Mouse (Mus musculus) midbrain, embryonic 13.5 days (tissue): ENCODE measurements around the gene Rragc. TPM values are rescaled to one million over a fixed set of nuclear protein-coding genes. Genes with fewer than 3 reads are reported as not detected.

Experiments
- ATAC-seq: fragments of 200-750 bp; cut with Nextera tagmentation; 2 replicates; pipeline ENCODE4 v1.8.0; 2017; ENCODE audit warnings: mild to moderate bottlenecking, moderate TSS enrichment, moderate library complexity
- H3K27ac ChIP-seq: fragments of 300-500 bp; sonication (generic); 2 replicates; pipeline ENCODE4 v1.5.1; 2015; ENCODE audit warnings: inconsistent platforms, mild to moderate bottlenecking, moderate library complexity
- H3K27me3 ChIP-seq: fragments of 300-500 bp; sonication (generic); 2 replicates; pipeline ENCODE4 v1.6.1; 2015; ENCODE audit warnings: mild to moderate bottlenecking, inconsistent platforms
- H3K36me3 ChIP-seq: fragments of 300-500 bp; sonication (generic); 2 replicates; pipeline ENCODE4 v1.6.1; 2015; ENCODE audit warnings: mild to moderate bottlenecking, inconsistent platforms
- H3K4me1 ChIP-seq: fragments of 300-500 bp; sonication (generic); replicated peaks from 2 replicates; pipeline ENCODE4 v1.6.1; 2015; ENCODE audit warnings: inconsistent platforms
- H3K4me2 ChIP-seq: fragments of 300-500 bp; sonication (generic); replicated peaks from 2 replicates; pipeline ENCODE4 v1.6.1; 2015; ENCODE audit warnings: moderate library complexity, mild to moderate bottlenecking, inconsistent platforms
- H3K4me3 ChIP-seq: fragments of 300-500 bp; sonication (generic); replicated peaks from 2 replicates; pipeline ENCODE4 v1.5.1; 2015; ENCODE audit warnings: mild to moderate bottlenecking, inconsistent platforms
- H3K9ac ChIP-seq: fragments of 300-500 bp; sonication (generic); replicated peaks from 2 replicates; pipeline ENCODE4 v1.6.1; 2015; ENCODE audit warnings: mild to moderate bottlenecking, inconsistent platforms
- H3K9me3 ChIP-seq: fragments of 300-500 bp; sonication (generic); 2 replicates; pipeline ENCODE4 v1.6.1; 2016; ENCODE audit warnings: mild to moderate bottlenecking, inconsistent platforms
- WGBS: fragments of 180-500 bp; shearing (Covaris S2); methylation state at CpG from one replicate; pipeline ENCODE4 v1.1.7; 2015; 5-methylcytosine and 5-hydroxymethylcytosine counted together
- polyA plus RNA-seq: library from polyadenylated mRNA; unstranded; fragments of >200 nt; fragmentation: Nextera tagmentation; extraction: Ambion mirVana; gene quantifications from 2 replicates; pipeline ENCODE4 v1.2.1, GENCODE M21; 2015

Rragc gene
- polyA plus RNA-seq = 45.0 and 45.5 TPM in 2 replicates

GRCm38 (mm10) chr4:123916748-123917547, at the start of gene Rragc:
Gene Rragc (plus strand): TSS chr4:123917446.
- H3K9ac ChIP-seq = peak within 1 kb of the TSS; percentile 98
- no peaks in the 10 kb centered on the region for H3K27me3 ChIP-seq
- H3K4me2 ChIP-seq = peak within 1 kb of the TSS; percentile 93
- peak within 1 kb of the TSS; percentile 100 for H3K4me3 ChIP-seq
- H3K27ac ChIP-seq = peak within 1 kb of the TSS; percentile 90
- H3K9me3 ChIP-seq = no peaks in the 10 kb centered on the region
- peaks cover 34% of the 10 kb centered on the region for H3K36me3 ChIP-seq
- peaks cover 33% of the 10 kb centered on the region for H3K4me1 ChIP-seq
- WGBS = 1% methylated on average over 49 of the region's 49 CpGs
- peak; percentile 99 for ATAC-seq

GRCm38 (mm10) chr4:123893726-123894125, 23.5 kb upstream of the Rragc start:
- Histone ChIP-seq H3K4me2 (no peak overlapping the region), H3K27me3 (no peaks in the 10 kb centered on the region), H3K27ac (no peak overlapping the region), H3K4me3 (no peak overlapping the region), H3K36me3 (no peaks in the 10 kb centered on the region), H3K9ac (no peak overlapping the region), H3K9me3 (no peaks in the 10 kb centered on the region), H3K4me1 (no peaks in the 10 kb centered on the region)
- ATAC-seq = no peak
- 93% methylated on average over 5 of the region's 5 CpGs for WGBS

GRCm38 (mm10) chr4:123894295-123894694, 23.0 kb upstream of the Rragc start:
- H3K4me3 ChIP-seq = no peak overlapping the region
- no peaks in the 10 kb centered on the region for H3K9me3 ChIP-seq
- H3K4me2 ChIP-seq = no peak overlapping the region
- no peak overlapping the region for H3K9ac ChIP-seq
- ATAC-seq = no peak
- no peaks in the 10 kb centered on the region for H3K36me3 ChIP-seq
- no peak overlapping the region for H3K27ac ChIP-seq
- no peaks in the 10 kb centered on the region for H3K4me1 ChIP-seq
- 89% methylated on average over 4 of the region's 4 CpGs for WGBS
- H3K27me3 ChIP-seq = no peaks in the 10 kb centered on the region

- ATAC-seq = no peak
- Histone ChIP-seq H3K4me3 (no peak overlapping the region), H3K4me1 (peaks cover 2% of the 10 kb centered on the region; the same call in 1 of the 2 replicates), H3K36me3 (no peaks in the 10 kb centered on the region), H3K27ac (no peak overlapping the region), H3K4me2 (no peak overlapping the region), H3K9ac (no peak overlapping the region), H3K9me3 (no peaks in the 10 kb centered on the region), H3K27me3 (no peaks in the 10 kb centered on the region)
- 11% methylated on average over 5 of the region's 5 CpGs for WGBS
These were observed 18.6 kb upstream of the Rragc start for GRCm38 (mm10) chr4:123898696-123899095.

- Histone ChIP-seq H3K4me3 (no peak overlapping the region), H3K36me3 (0 out of 2 replicates have a peak, but pooled peaks cover under 1% of the 10 kb centered on the region), H3K27me3 (no peaks in the 10 kb centered on the region), H3K4me1 (peaks cover 21% of the 10 kb centered on the region), H3K27ac (no peak overlapping the region), H3K4me2 (no peak overlapping the region), H3K9me3 (no peaks in the 10 kb centered on the region), H3K9ac (no peak overlapping the region)
- 76% methylated on average over 3 of the region's 3 CpGs for WGBS
- no peak for ATAC-seq
These were observed 13.8 kb upstream of the Rragc start for GRCm38 (mm10) chr4:123903432-123903831.

- Histone ChIP-seq H3K36me3 (peaks cover 6% of the 10 kb centered on the region), H3K9me3 (no peaks in the 10 kb centered on the region), H3K4me3 (peak within 1 kb of the TSS; percentile 65), H3K9ac (peak within 1 kb of the TSS; percentile 71), H3K4me1 (peaks cover 21% of the 10 kb centered on the region), H3K27me3 (no peaks in the 10 kb centered on the region), H3K27ac (peak within 1 kb of the TSS; percentile 83), H3K4me2 (peak within 1 kb of the TSS; percentile 88)
- peak; percentile 100 for ATAC-seq
- WGBS = 1% methylated on average over 49 of the region's 49 CpGs
These were observed 12.7 kb upstream of the Rragc start, which contains the start of gene Mycbp for GRCm38 (mm10) chr4:123904333-123905125. Gene Mycbp (plus strand): TSS chr4:123904832.

GRCm38 (mm10) chr4:123905126-123905668, 12.0 kb upstream of the Rragc start:
- under 1% methylated on average over 53 of the region's 53 CpGs for WGBS
- peak overlapping the region; percentile 71 for H3K9ac ChIP-seq
- peak overlapping the region; percentile 83 for H3K27ac ChIP-seq
- no peaks in the 10 kb centered on the region for H3K27me3 ChIP-seq
- no peaks in the 10 kb centered on the region for H3K9me3 ChIP-seq
- no peak for ATAC-seq
- H3K4me1 ChIP-seq = peaks cover 21% of the 10 kb centered on the region
- peak overlapping the region; percentile 65 for H3K4me3 ChIP-seq
- H3K4me2 ChIP-seq = peak overlapping the region; percentile 88
- H3K36me3 ChIP-seq = peaks cover 6% of the 10 kb centered on the region

- Histone ChIP-seq H3K9ac (no peak overlapping the region), H3K4me1 (peaks cover 18% of the 10 kb centered on the region), H3K4me2 (no peak overlapping the region), H3K9me3 (no peaks in the 10 kb centered on the region), H3K27ac (no peak overlapping the region), H3K4me3 (no peak overlapping the region), H3K36me3 (peaks cover 33% of the 10 kb centered on the region), H3K27me3 (no peaks in the 10 kb centered on the region)
- no peak for ATAC-seq
- WGBS = 89% methylated on average over 4 of the region's 4 CpGs
These were observed 5.7 kb upstream of the Rragc start for GRCm38 (mm10) chr4:123911503-123911902.

- Histone ChIP-seq H3K9me3 (no peaks in the 10 kb centered on the region), H3K9ac (no peak overlapping the region), H3K36me3 (peaks cover 33% of the 10 kb centered on the region), H3K4me2 (no peak overlapping the region), H3K27ac (no peak overlapping the region), H3K4me1 (peaks cover 18% of the 10 kb centered on the region), H3K4me3 (no peak overlapping the region), H3K27me3 (no peaks in the 10 kb centered on the region)
- 85% methylated on average over 2 of the region's 2 CpGs for WGBS
- no peak for ATAC-seq
These were observed 4.8 kb upstream of the Rragc start for GRCm38 (mm10) chr4:123912431-123912830.

GRCm38 (mm10) chr4:123917548-123918140, 398 bp downstream of the Rragc start, which contains the start of gene 4930535I16Rik:
Gene 4930535I16Rik (minus strand): TSS chr4:123918022.
- Histone ChIP-seq H3K9me3 (no peaks in the 10 kb centered on the region), H3K4me3 (peak within 1 kb of the TSS; percentile 100), H3K27me3 (no peaks in the 10 kb centered on the region), H3K27ac (peak within 1 kb of the TSS; percentile 90), H3K36me3 (peaks cover 32% of the 10 kb centered on the region), H3K4me1 (peaks cover 33% of the 10 kb centered on the region), H3K9ac (peak within 1 kb of the TSS; percentile 98), H3K4me2 (peak within 1 kb of the TSS; percentile 93)
- under 1% methylated on average over 63 of the region's 63 CpGs for WGBS
- peak; percentile 70 for ATAC-seq

- ATAC-seq = no peak
- peaks cover 33% of the 10 kb centered on the region for H3K4me1 ChIP-seq
- no peak overlapping the region for H3K27ac ChIP-seq
- H3K36me3 ChIP-seq = peaks cover 29% of the 10 kb centered on the region
- 72% methylated on average over 2 of the region's 2 CpGs for WGBS
- H3K27me3 ChIP-seq = no peaks in the 10 kb centered on the region
- peak overlapping the region; percentile 98 for H3K9ac ChIP-seq
- peak overlapping the region; percentile 93 for H3K4me2 ChIP-seq
- peak overlapping the region; percentile 100 for H3K4me3 ChIP-seq
- H3K9me3 ChIP-seq = no peaks in the 10 kb centered on the region
These were observed 1.6 kb downstream of the Rragc start for GRCm38 (mm10) chr4:123918851-123919250.
